Mouse (Mus musculus): Measurements from ENCODE around the gene Pigyl. TPM values are rescaled to one million over a fixed set of nuclear protein-coding genes. Genes with fewer than 3 reads are reported as not detected.

Pigyl gene
- polyA plus RNA-seq, 1 experiment from 2014 or later: 65.6 TPM

- ATAC-seq (ENCODE audit: low FRiP score): no peak
- no peak overlapping the region for H3K9ac ChIP-seq
- peaks cover 2% of the 10 kb centered on the region for H3K27me3 ChIP-seq
- H3K27ac ChIP-seq: no peak overlapping the region
- no peaks in the 10 kb centered on the region for H3K36me3 ChIP-seq
- 92% methylated on average over 15 of the region's 15 CpGs for WGBS
- no peak overlapping the region for H3K4me3 ChIP-seq
- no peaks in the 10 kb centered on the region for H3K4me1 ChIP-seq
- H3K4me2 ChIP-seq (replicated peaks): no peak overlapping the region
- H3K9me3 ChIP-seq (replicated peaks): no peaks in the 10 kb centered on the region
Measured at GRCm38 (mm10) chr9:22125246-22126027, 31.2 kb upstream of the Pigyl start.

- Histone ChIP-seq H3K9me3 (replicated peaks) (no peaks in the 10 kb centered on the region), H3K4me3 (peak overlapping the region; percentile 21), H3K27ac (no peak overlapping the region), H3K36me3 (no peaks in the 10 kb centered on the region), H3K9ac (peak overlapping the region; percentile 45; the same call in 1 of the 2 replicates), H3K27me3 (peaks cover 42% of the 10 kb centered on the region), H3K4me1 (peaks cover 5% of the 10 kb centered on the region; the same call in 1 of the 2 replicates), H3K4me2 (replicated peaks) (peak overlapping the region; percentile 45)
- ATAC-seq (ENCODE audit: low FRiP score): no peak
- WGBS: 2% methylated on average over 35 of the region's 35 CpGs
Measured at GRCm38 (mm10) chr9:22131226-22131981, 25.2 kb upstream of the Pigyl start.

GRCm38 (mm10) chr9:22132220-22132619 is 24.4 kb upstream of the Pigyl start:
- H3K4me2 ChIP-seq (replicated peaks): peak overlapping the region; percentile 45
- H3K4me3 ChIP-seq: no peak overlapping the region
- H3K9me3 ChIP-seq (replicated peaks): no peaks in the 10 kb centered on the region
- 42% methylated on average over 11 of the region's 11 CpGs for WGBS
- H3K4me1 ChIP-seq: peaks cover 8% of the 10 kb centered on the region
- no peaks in the 10 kb centered on the region for H3K36me3 ChIP-seq
- peaks cover 47% of the 10 kb centered on the region for H3K27me3 ChIP-seq
- no peak for ATAC-seq (ENCODE audit: low FRiP score)
- H3K27ac ChIP-seq: no peak overlapping the region
- no peak overlapping the region for H3K9ac ChIP-seq

GRCm38 (mm10) chr9:22134246-22134890 is 22.3 kb upstream of the Pigyl start:
- H3K36me3 ChIP-seq: no peaks in the 10 kb centered on the region
- H3K9me3 ChIP-seq (replicated peaks): no peaks in the 10 kb centered on the region
- ATAC-seq (ENCODE audit: low FRiP score): no peak
- H3K9ac ChIP-seq: no peak overlapping the region
- peaks cover 47% of the 10 kb centered on the region for H3K27me3 ChIP-seq
- H3K4me3 ChIP-seq: no peak overlapping the region
- no peak overlapping the region for H3K27ac ChIP-seq
- WGBS: 85% methylated on average over 7 of the region's 7 CpGs
- no peak overlapping the region for H3K4me2 ChIP-seq (replicated peaks)
- H3K4me1 ChIP-seq: peaks cover 10% of the 10 kb centered on the region

- H3K27ac ChIP-seq: no peak overlapping the region
- ATAC-seq (ENCODE audit: low FRiP score): no peak
- H3K27me3 ChIP-seq: peaks cover 47% of the 10 kb centered on the region
- no peaks in the 10 kb centered on the region for H3K9me3 ChIP-seq (replicated peaks)
- no peak overlapping the region for H3K9ac ChIP-seq
- H3K4me3 ChIP-seq: no peak overlapping the region
- H3K36me3 ChIP-seq: no peaks in the 10 kb centered on the region
- peaks cover 10% of the 10 kb centered on the region for H3K4me1 ChIP-seq
- no peak overlapping the region for H3K4me2 ChIP-seq (replicated peaks)
- WGBS: 80% methylated on average over 9 of the region's 9 CpGs
Measured at GRCm38 (mm10) chr9:22134988-22135643, 21.5 kb upstream of the Pigyl start.

GRCm38 (mm10) chr9:22135644-22136390 is 20.8 kb upstream of the Pigyl start, which contains the start of gene Acp5:
Acp5 (minus strand) TSS chr9:22135711.
- no peak within 1 kb of the TSS for H3K9ac ChIP-seq
- no peak within 1 kb of the TSS for H3K4me2 ChIP-seq (replicated peaks)
- H3K27me3 ChIP-seq: peaks cover 42% of the 10 kb centered on the region
- H3K4me1 ChIP-seq: peaks cover 10% of the 10 kb centered on the region
- ATAC-seq (ENCODE audit: low FRiP score): no peak
- no peak within 1 kb of the TSS for H3K4me3 ChIP-seq
- 74% methylated on average over 7 of the region's 7 CpGs for WGBS
- no peaks in the 10 kb centered on the region for H3K36me3 ChIP-seq
- no peaks in the 10 kb centered on the region for H3K9me3 ChIP-seq (replicated peaks)
- no peak within 1 kb of the TSS for H3K27ac ChIP-seq

- H3K4me2 ChIP-seq (replicated peaks): no peak overlapping the region
- no peak overlapping the region for H3K27ac ChIP-seq
- WGBS: 8% methylated on average over 21 of the region's 23 CpGs
- peaks cover 30% of the 10 kb centered on the region for H3K27me3 ChIP-seq
- H3K4me1 ChIP-seq: peaks cover 5% of the 10 kb centered on the region
- H3K36me3 ChIP-seq: no peaks in the 10 kb centered on the region
- H3K4me3 ChIP-seq: no peak overlapping the region
- no peak for ATAC-seq (ENCODE audit: low FRiP score)
- no peaks in the 10 kb centered on the region for H3K9me3 ChIP-seq (replicated peaks)
- 0 out of 2 replicates have a peak overlapping the region, but pooled peaks have one; percentile 8 for H3K9ac ChIP-seq
Measured at GRCm38 (mm10) chr9:22136765-22137547, 19.7 kb upstream of the Pigyl start.

- WGBS: 29% methylated on average over 2 of the region's 2 CpGs
- no peak overlapping the region for H3K4me3 ChIP-seq
- H3K27me3 ChIP-seq: peaks cover 15% of the 10 kb centered on the region
- no peaks in the 10 kb centered on the region for H3K36me3 ChIP-seq
- H3K9me3 ChIP-seq (replicated peaks): no peaks in the 10 kb centered on the region
- H3K4me2 ChIP-seq (replicated peaks): no peak overlapping the region
- H3K27ac ChIP-seq: no peak overlapping the region
- ATAC-seq (ENCODE audit: low FRiP score): no peak
- no peak overlapping the region for H3K9ac ChIP-seq
- H3K4me1 ChIP-seq: peaks cover 5% of the 10 kb centered on the region
Measured at GRCm38 (mm10) chr9:22138480-22138879, 18.2 kb upstream of the Pigyl start.

- no peak overlapping the region for H3K9ac ChIP-seq
- H3K4me1 ChIP-seq: peaks cover 5% of the 10 kb centered on the region
- no peaks in the 10 kb centered on the region for H3K36me3 ChIP-seq
- H3K4me2 ChIP-seq (replicated peaks): no peak overlapping the region
- H3K27ac ChIP-seq: no peak overlapping the region
- no peaks in the 10 kb centered on the region for H3K9me3 ChIP-seq (replicated peaks)
- peaks cover 14% of the 10 kb centered on the region for H3K27me3 ChIP-seq
- no peak for ATAC-seq (ENCODE audit: low FRiP score)
- 89% methylated on average over 5 of the region's 5 CpGs for WGBS
- H3K4me3 ChIP-seq: no peak overlapping the region
Measured at GRCm38 (mm10) chr9:22139746-22140145, 16.9 kb upstream of the Pigyl start.

GRCm38 (mm10) chr9:22143108-22144037 is 13.3 kb upstream of the Pigyl start:
- peaks cover 3% of the 10 kb centered on the region; the same call in 1 of the 2 replicates for H3K9me3 ChIP-seq (replicated peaks)
- H3K27ac ChIP-seq: no peak overlapping the region
- no peak overlapping the region for H3K4me3 ChIP-seq
- no peak overlapping the region for H3K9ac ChIP-seq
- no peak overlapping the region for H3K4me2 ChIP-seq (replicated peaks)
- H3K36me3 ChIP-seq: no peaks in the 10 kb centered on the region
- peak; percentile 54; the same call in 1 of the 2 replicates for ATAC-seq (ENCODE audit: low FRiP score)
- no peaks in the 10 kb centered on the region for H3K4me1 ChIP-seq
- H3K27me3 ChIP-seq: no peaks in the 10 kb centered on the region
- WGBS: 57% methylated on average over 17 of the region's 17 CpGs

All from hindbrain, embryonic 12.5 days (tissue).